ENCODE assay signal across 9 mouse cellular contexts in genomic region chr4:143411566-143412218, GRCm38 (mm10). TPM values are rescaled to one million over a fixed set of nuclear protein-coding genes. Genes with fewer than 3 reads are reported as not detected.
DNase-seq lines count a peak whose midpoint lies in the region; ATAC-seq and TF ChIP-seq lines count a peak whose summit lies in the region.
"Had no signal": no experiment of that assay in that cellular context is flagged by ENCODE, and none has a peak within 500 bp of the region (broad histone marks: within the 10 kb centered on the region; RNA-seq: fewer than 3 reads in every experiment).

No protein-coding gene starts in this region.

- H3K9ac ChIP-seq in hindbrain, embryonic 11.5 days (ENCODE audit: low read depth, low read length) = peak overlapping the region; percentile 68
- H3K9ac ChIP-seq in liver, postnatal 0 days (replicated peaks) = no peak overlapping the region; the same call in 1 of the 2 replicates
- 0 out of 2 replicates have a peak overlapping the region, but pooled peaks have one; percentile 45 for H3K9ac ChIP-seq in stomach, embryonic 14.5 days (replicated peaks; ENCODE audit: low read depth, low read length)

- TF ChIP-seq EP300 in liver, postnatal 0 days (IDR thresholded peaks at IDR 0.05; ENCODE audit: low read depth) = no peak

- WGBS in hindbrain, embryonic 11.5 days = 72% methylated on average over 5 of the region's 5 CpGs
- WGBS in liver, postnatal 0 days (ENCODE audit: insufficient replicate concordance) = 76% methylated on average over 5 of the region's 5 CpGs
- WGBS in stomach, embryonic 14.5 days = 69% methylated on average over 5 of the region's 5 CpGs

- H3K4me2 ChIP-seq in hindbrain, embryonic 11.5 days (replicated peaks; ENCODE audit: low read depth, low read length) = peak overlapping the region; percentile 31
- peak overlapping the region; percentile 83 for H3K4me2 ChIP-seq in liver, postnatal 0 days (ENCODE audit: low read depth, low read length)
- peak overlapping the region; percentile 43 for H3K4me2 ChIP-seq in stomach, embryonic 14.5 days (replicated peaks; ENCODE audit: low read depth, low read length)

- peak overlapping the region; percentile 70; the same call in 1 of the 2 replicates for H3K27ac ChIP-seq in hindbrain, embryonic 11.5 days (ENCODE audit: low read depth, low read length)
- H3K27ac ChIP-seq in liver, postnatal 0 days (ENCODE audit: low read depth) = peak overlapping the region; percentile 88
- H3K27ac ChIP-seq in stomach, embryonic 14.5 days (ENCODE audit: low read length) = no peak overlapping the region

- H3K36me3 ChIP-seq in hindbrain, embryonic 11.5 days (ENCODE audit: control insufficient read depth, insufficient read depth, low read length) = peaks cover under 1% of the 10 kb centered on the region; the same call in 1 of the 2 replicates
- H3K36me3 ChIP-seq in liver, postnatal 0 days (replicated peaks; ENCODE audit: insufficient read depth, low read length) = peaks cover 7% of the 10 kb centered on the region
- peaks cover 6% of the 10 kb centered on the region for H3K36me3 ChIP-seq in stomach, embryonic 14.5 days (ENCODE audit: control insufficient read depth, insufficient read depth, low read length)

- no peak for TF ChIP-seq CTCF in liver, postnatal 0 days (IDR thresholded peaks at IDR 0.05; ENCODE audit: low read depth)

- peak overlapping the region; percentile 49 for H3K4me3 ChIP-seq in hindbrain, embryonic 11.5 days (ENCODE audit: low read depth, low read length)
- H3K4me3 ChIP-seq in liver, postnatal 0 days (ENCODE audit: low read depth, low read length) = peak overlapping the region; percentile 64
- H3K4me3 ChIP-seq in stomach, embryonic 14.5 days (ENCODE audit: low read depth, low read length) = peak overlapping the region; percentile 51

- H3K27me3 ChIP-seq in hindbrain, embryonic 11.5 days (ENCODE audit: control insufficient read depth, insufficient read depth, low read length) = no peaks in the 10 kb centered on the region
- H3K27me3 ChIP-seq in liver, postnatal 0 days (ENCODE audit: insufficient read depth, low read length) = no peaks in the 10 kb centered on the region
- no peaks in the 10 kb centered on the region for H3K27me3 ChIP-seq in stomach, embryonic 14.5 days (ENCODE audit: control insufficient read depth, insufficient read depth, low read length)

- peak; percentile 22; the same call in 1 of the 2 replicates for ATAC-seq in hindbrain, embryonic 11.5 days (ENCODE audit: low FRiP score)
- no peak for ATAC-seq in liver, postnatal 0 days
- ATAC-seq in stomach, embryonic 14.5 days (ENCODE audit: insufficient number of reproducible peaks, insufficient read depth, low FRiP score, low read depth) = no peak

- no peaks in the 10 kb centered on the region for H3K4me1 ChIP-seq in hindbrain, embryonic 11.5 days (replicated peaks; ENCODE audit: control insufficient read depth, insufficient read depth, low read length)
- peaks cover 10% of the 10 kb centered on the region for H3K4me1 ChIP-seq in liver, postnatal 0 days (ENCODE audit: insufficient read depth)
- H3K4me1 ChIP-seq in stomach, embryonic 14.5 days (ENCODE audit: control insufficient read depth, insufficient read depth, low read length) = no peaks in the 10 kb centered on the region

- DNase-seq in adrenal gland, adult (ENCODE audit: inconsistent age in 2 of 2, low spot score in 1 of 2) = peak; percentile 17 to 57
- DNase-seq in adrenal gland, adult 8-10 months = no peak
- peak; percentile 29 for DNase-seq in urinary bladder, postnatal 14 days (ENCODE audit: low spot score)
- DNase-seq in urinary bladder, postnatal 4 days (ENCODE audit: low spot score in 2 of 2) = no peak
- DNase-seq in hindbrain, embryonic 11.5 days (ENCODE audit: low spot score) = peak; percentile 10
- no peak for DNase-seq in liver, postnatal 0 days
- no peak for DNase-seq in spleen, adult 12 weeks (ENCODE audit: low spot score)

- H3K9me3 ChIP-seq in hindbrain, embryonic 11.5 days (ENCODE audit: control insufficient read depth, low read length) = no peaks in the 10 kb centered on the region
- no peaks in the 10 kb centered on the region for H3K9me3 ChIP-seq in liver, postnatal 0 days (ENCODE audit: low read length)
- no peaks in the 10 kb centered on the region for H3K9me3 ChIP-seq in stomach, embryonic 14.5 days (ENCODE audit: control insufficient read depth, low read depth, low read length)

RNA-seq across cellular contexts. Expression of gene Pramef8, which starts 0.5 kb away (rescaled TPM):
- total RNA-seq in adrenal gland, adult 8-10 months (2022) = 10 to 100 TPM; 12.1 to 15.1 (median 14.6) TPM
- polyA plus RNA-seq in hindbrain, embryonic 11.5 days (2014; fragmentation: Nextera tagmentation; extraction: Ambion mirVana) = 17.0 and 19.4 TPM in 2 replicates
- 2.5 and 3.3 TPM in 2 replicates for polyA plus RNA-seq in liver, postnatal 0 days (2015; fragmentation: Nextera tagmentation; extraction: Ambion mirVana)
- polyA plus RNA-seq in stomach, embryonic 14.5 days (2014; fragmentation: Nextera tagmentation; extraction: Ambion mirVana) = 15.1 and 18.4 TPM in 2 replicates

RNA-seq across cellular contexts. Expression of gene Pramel1, which starts 17.5 kb away (rescaled TPM):
- total RNA-seq in adrenal gland, adult 8-10 months (2022) = not detected
- polyA plus RNA-seq in hindbrain, embryonic 11.5 days (2014; fragmentation: Nextera tagmentation; extraction: Ambion mirVana) = not detected in 2 replicates
- not detected in 2 replicates for polyA plus RNA-seq in liver, postnatal 0 days (2015; fragmentation: Nextera tagmentation; extraction: Ambion mirVana)
- polyA plus RNA-seq in stomach, embryonic 14.5 days (2014; fragmentation: Nextera tagmentation; extraction: Ambion mirVana) = not detected in 2 replicates
- total RNA-seq: left cerebral cortex, postnatal 25 days had no signal

RNA-seq across cellular contexts. Expression of gene Oog4, which starts 38.4 kb away (rescaled TPM):
- not detected for total RNA-seq in adrenal gland, adult 8-10 months (2022)
- polyA plus RNA-seq in hindbrain, embryonic 11.5 days (2014; fragmentation: Nextera tagmentation; extraction: Ambion mirVana) = not detected in 2 replicates
- not detected in 2 replicates for polyA plus RNA-seq in liver, postnatal 0 days (2015; fragmentation: Nextera tagmentation; extraction: Ambion mirVana)
- polyA plus RNA-seq in stomach, embryonic 14.5 days (2014; fragmentation: Nextera tagmentation; extraction: Ambion mirVana) = not detected in 2 replicates
- total RNA-seq: left cerebral cortex, postnatal 25 days had no signal

Comparison
In these comparisons a context has a peak if more than half of its experiments do, and no peak if none do; other contexts are left out.
1. DNase-seq: peak in adrenal gland, adult (2 of 2), urinary bladder, postnatal 14 days (single experiment) and hindbrain, embryonic 11.5 days (single experiment); none in adrenal gland, adult 8-10 months (single experiment), urinary bladder, postnatal 4 days (0 of 2), liver, postnatal 0 days (single experiment) and spleen, adult 12 weeks (single experiment).
2. H3K4me2 ChIP-seq: peak in every context shown above with its lines; median percentile 83 in liver, postnatal 0 days; 43 in stomach, embryonic 14.5 days; 31 in hindbrain, embryonic 11.5 days.
3. Peak in every context shown above with its lines, with median percentiles within 50 percentile points of each other: H3K4me3 ChIP-seq.